Mouse (Mus musculus) midbrain, embryonic 11.5 days (tissue): ENCODE measurements at regions not wholly inside any gene's neighbourhood (a gene's known extent, or its start where the extent isn't known, plus 50 kb on each side); places are given as distances from the start of the nearest gene placed in this dataset.
"Not testable (repeated sequence)": the region's sequence is repeated elsewhere in the genome, so short reads cannot be mapped to it uniquely, and the experiment has no call there.

Experiments
- ATAC-seq: fragments of 200-750 bp; cut with Nextera tagmentation; 2 replicates; pipeline ENCODE4 v1.8.0; 2017; ENCODE audit warnings: moderate TSS enrichment, moderate library complexity; ENCODE audit not compliant: low FRiP score
- DNase-seq: peaks from one replicate; pipeline ENCODE4 v3.0.0; 2015; ENCODE audit warnings: low spot score; ENCODE audit errors: missing footprints
- H3K27ac ChIP-seq: fragments of 300-500 bp; sonication (generic); 2 replicates; pipeline ENCODE4 v1.5.1; 2014; ENCODE audit warnings: low read depth, low read length
- H3K27me3 ChIP-seq: fragments of 300-500 bp; sonication (generic); 2 replicates; pipeline ENCODE4 v1.6.1; 2014; ENCODE audit warnings: mild to moderate bottlenecking, low read length, moderate library complexity, mixed read lengths; ENCODE audit not compliant: control insufficient read depth, insufficient read depth
- H3K36me3 ChIP-seq: fragments of 300-500 bp; sonication (generic); 2 replicates; pipeline ENCODE4 v1.6.1; 2014; ENCODE audit warnings: mild to moderate bottlenecking, low read length, moderate library complexity, mixed read lengths; ENCODE audit not compliant: control insufficient read depth, insufficient read depth
- H3K4me1 ChIP-seq: fragments of 300-500 bp; sonication (generic); 2 replicates; pipeline ENCODE4 v1.6.1; 2014; ENCODE audit warnings: low read length; ENCODE audit not compliant: control insufficient read depth, insufficient read depth
- H3K4me2 ChIP-seq: fragments of 300-500 bp; sonication (generic); 2 replicates; pipeline ENCODE4 v1.6.1; 2014; ENCODE audit warnings: mild to moderate bottlenecking, moderate library complexity
- H3K4me3 ChIP-seq: fragments of 300-500 bp; sonication (generic); 2 replicates; pipeline ENCODE4 v1.5.1; 2014; ENCODE audit warnings: low read depth, low read length
- H3K9ac ChIP-seq: fragments of 300-500 bp; sonication (generic); 2 replicates; pipeline ENCODE4 v1.6.1; 2014; ENCODE audit warnings: low read length
- H3K9me3 ChIP-seq: fragments of 300-500 bp; sonication (generic); 2 replicates; pipeline ENCODE4 v1.6.1; 2016; ENCODE audit warnings: low read length; ENCODE audit not compliant: control insufficient read depth
- WGBS: fragments of 180-500 bp; shearing (Covaris S2); extraction: QIAGEN DNeasy Blood & Tissue Kit; methylation state at CpG from one replicate; pipeline ENCODE4 v1.1.7; 2014; 5-methylcytosine and 5-hydroxymethylcytosine counted together

DNA sequence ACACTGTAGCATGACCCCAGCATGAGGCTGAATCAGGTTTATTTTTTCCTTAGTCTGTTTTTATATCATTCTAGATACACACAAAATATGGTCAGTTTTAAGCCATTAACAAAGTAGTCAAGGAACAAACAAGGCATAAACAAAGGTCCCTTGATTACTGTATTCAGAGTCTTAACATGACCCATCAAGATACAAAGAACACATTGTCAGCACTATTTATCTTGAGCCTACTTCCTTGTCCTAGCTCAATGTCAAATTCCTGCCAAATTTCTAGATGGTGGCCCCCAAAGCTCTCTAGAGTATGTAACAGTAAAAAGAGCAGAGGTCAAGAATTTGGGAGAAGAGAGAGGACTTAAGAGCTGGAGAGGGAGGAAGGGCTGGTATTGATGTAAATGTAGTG, 79.9 kb upstream of the Thpo start:
- Histone ChIP-seq H3K4me1 (no peaks in the 10 kb centered on the region), H3K36me3 (no peaks in the 10 kb centered on the region), H3K4me2 (no peak overlapping the region), H3K9ac (no peak overlapping the region), H3K27ac (no peak overlapping the region), H3K9me3 (no peaks in the 10 kb centered on the region), H3K4me3 (no peak overlapping the region), H3K27me3 (no peaks in the 10 kb centered on the region)
- ATAC-seq (no peak), DNase-seq (no peak)

DNA sequence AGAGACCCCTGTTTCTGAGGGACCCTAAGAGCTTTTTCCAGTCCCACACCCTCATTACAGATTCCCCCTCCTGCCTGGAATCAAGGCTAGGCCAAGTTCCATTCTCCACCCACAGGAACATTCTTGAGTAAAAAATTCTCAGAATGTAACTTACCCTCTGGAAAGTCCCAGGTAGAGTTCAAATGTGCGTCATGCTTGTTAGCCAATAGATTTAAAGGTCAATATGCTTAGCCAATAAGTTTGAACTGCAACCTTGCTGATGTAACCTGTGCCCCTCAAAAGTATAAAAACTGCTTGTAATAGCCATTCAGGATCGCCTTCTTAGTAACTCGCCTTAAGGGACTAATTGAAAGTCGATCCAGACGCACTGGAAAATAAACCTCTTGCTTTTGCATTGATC, 77.7 kb upstream of the Thpo start:
- ATAC-seq = not testable (repeated sequence)
- WGBS = 75% methylated on average over 5 of the region's 5 CpGs

DNA sequence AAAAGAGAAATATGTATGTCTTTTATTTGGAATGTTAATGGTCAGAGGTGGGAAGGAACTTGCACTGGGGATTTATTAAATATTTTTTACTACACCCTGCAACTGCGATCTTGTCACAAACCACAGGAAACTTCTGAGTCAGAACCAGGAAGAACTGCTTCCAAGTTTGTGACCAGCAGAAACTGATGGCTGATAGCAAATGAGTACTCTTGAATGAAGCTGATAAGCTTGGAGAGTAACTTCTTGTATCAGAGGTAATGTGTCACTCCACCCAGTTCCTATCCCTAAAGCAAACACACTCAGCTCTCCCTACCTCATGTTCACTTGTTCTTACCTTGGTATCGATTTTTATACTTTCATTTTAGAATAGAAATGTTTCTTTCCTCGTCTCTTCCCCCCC, 76.0 kb upstream of the Thpo start:
- H3K4me3 ChIP-seq = no peak overlapping the region
- H3K4me2 ChIP-seq = no peak overlapping the region
- no peak for ATAC-seq
- H3K9ac ChIP-seq = no peak overlapping the region
- no peaks in the 10 kb centered on the region for H3K27me3 ChIP-seq
- 94% methylated on average over 3 of the region's 3 CpGs for WGBS
- DNase-seq = no peak
- no peaks in the 10 kb centered on the region for H3K9me3 ChIP-seq
- no peaks in the 10 kb centered on the region for H3K4me1 ChIP-seq
- no peaks in the 10 kb centered on the region for H3K36me3 ChIP-seq
- H3K27ac ChIP-seq = no peak overlapping the region

More for the DNA sequence above, 77.7 kb upstream of the Thpo start:
- not testable (repeated sequence) for H3K27ac ChIP-seq, H3K4me2 ChIP-seq, H3K4me1 ChIP-seq, H3K4me3 ChIP-seq, H3K27me3 ChIP-seq, H3K9me3 ChIP-seq, H3K36me3 ChIP-seq, DNase-seq, H3K9ac ChIP-seq

DNA sequence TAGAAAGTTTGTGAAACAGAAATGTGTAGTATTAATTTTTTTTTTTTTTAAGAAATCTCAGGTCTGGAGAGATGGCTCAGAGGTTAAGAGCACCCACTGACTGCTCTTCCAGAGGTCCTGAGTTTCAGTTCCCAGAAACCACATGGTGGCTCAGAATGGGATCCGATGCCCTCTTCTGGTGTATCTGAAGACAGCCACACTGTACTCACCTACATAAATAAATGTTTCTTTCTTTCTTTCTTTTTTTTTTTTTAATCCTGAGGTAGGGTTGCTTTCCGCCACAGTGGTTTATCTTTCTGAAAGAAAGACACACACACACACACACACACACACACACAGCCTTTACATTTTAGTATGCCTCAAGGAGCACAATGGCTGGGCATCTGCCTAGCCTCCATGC, 74.0 kb upstream of the Thpo start:
- no peaks in the 10 kb centered on the region for H3K9me3 ChIP-seq
- 83% methylated on average over 2 of the region's 2 CpGs for WGBS
- ATAC-seq = no peak

DNA sequence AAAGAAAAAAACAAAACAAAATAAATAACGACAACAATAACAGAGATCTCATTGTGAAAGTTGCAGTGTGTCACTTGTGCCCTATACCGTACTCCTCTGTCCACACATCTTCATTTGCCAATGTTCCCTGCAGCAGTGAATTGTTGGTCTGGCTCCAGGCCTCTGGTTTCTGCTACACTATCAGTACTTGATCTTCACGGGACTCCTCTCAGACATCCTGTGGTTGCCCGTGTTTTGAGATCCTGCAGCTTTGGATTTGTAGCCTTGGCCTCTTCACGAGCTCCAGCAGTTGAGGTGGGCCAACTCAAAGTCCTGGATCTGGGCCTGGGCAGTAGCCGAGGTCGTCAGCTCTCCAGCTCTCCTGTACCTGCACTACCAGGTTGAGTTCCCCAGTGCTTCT, 72.4 kb upstream of the Thpo start:
- no peaks in the 10 kb centered on the region for H3K27me3 ChIP-seq
- no peak for DNase-seq
- no peak overlapping the region for H3K9ac ChIP-seq
- H3K4me3 ChIP-seq = no peak overlapping the region
- H3K36me3 ChIP-seq = no peaks in the 10 kb centered on the region
- ATAC-seq = no peak
- H3K27ac ChIP-seq = no peak overlapping the region
- 92% methylated on average over 7 of the region's 7 CpGs for WGBS
- no peak overlapping the region for H3K4me2 ChIP-seq
- peaks cover 5% of the 10 kb centered on the region for H3K4me1 ChIP-seq
- no peaks in the 10 kb centered on the region for H3K9me3 ChIP-seq

More for the DNA sequence above, 74.0 kb upstream of the Thpo start:
- H3K4me2 ChIP-seq = no peak overlapping the region
- H3K4me1 ChIP-seq = peaks cover 5% of the 10 kb centered on the region
- H3K27me3 ChIP-seq = no peaks in the 10 kb centered on the region
- no peak overlapping the region for H3K4me3 ChIP-seq
- H3K9ac ChIP-seq = no peak overlapping the region
- no peaks in the 10 kb centered on the region for H3K36me3 ChIP-seq
- H3K27ac ChIP-seq = no peak overlapping the region
- DNase-seq = no peak

DNA sequence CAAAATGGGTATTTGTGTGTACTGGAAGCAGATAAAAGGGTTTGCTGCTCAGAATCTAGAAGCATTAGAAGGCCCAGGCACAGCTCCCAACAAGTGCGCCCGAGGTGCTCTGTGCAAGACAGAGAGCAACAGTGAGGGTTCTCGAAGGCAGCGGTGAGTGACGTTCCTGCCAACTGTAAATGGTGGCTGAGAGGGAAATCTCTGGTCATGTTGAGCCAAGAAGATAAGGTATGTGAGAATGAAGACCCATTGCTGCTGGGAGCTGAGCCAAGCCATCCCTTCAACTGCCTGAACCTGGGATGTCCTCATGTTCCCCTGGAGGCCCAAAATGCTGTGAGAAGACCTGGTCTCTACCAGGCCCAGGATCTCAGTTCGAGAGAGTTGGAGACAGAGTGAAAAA, 71.5 kb upstream of the Thpo start:
- Histone ChIP-seq H3K9me3 (no peaks in the 10 kb centered on the region), H3K4me1 (peaks cover 5% of the 10 kb centered on the region), H3K9ac (no peak overlapping the region), H3K4me2 (no peak overlapping the region), H3K36me3 (no peaks in the 10 kb centered on the region), H3K27me3 (no peaks in the 10 kb centered on the region), H3K27ac (no peak overlapping the region), H3K4me3 (no peak overlapping the region)
- DNase-seq = no peak
- WGBS = 91% methylated on average over 6 of the region's 6 CpGs
- no peak for ATAC-seq

DNA sequence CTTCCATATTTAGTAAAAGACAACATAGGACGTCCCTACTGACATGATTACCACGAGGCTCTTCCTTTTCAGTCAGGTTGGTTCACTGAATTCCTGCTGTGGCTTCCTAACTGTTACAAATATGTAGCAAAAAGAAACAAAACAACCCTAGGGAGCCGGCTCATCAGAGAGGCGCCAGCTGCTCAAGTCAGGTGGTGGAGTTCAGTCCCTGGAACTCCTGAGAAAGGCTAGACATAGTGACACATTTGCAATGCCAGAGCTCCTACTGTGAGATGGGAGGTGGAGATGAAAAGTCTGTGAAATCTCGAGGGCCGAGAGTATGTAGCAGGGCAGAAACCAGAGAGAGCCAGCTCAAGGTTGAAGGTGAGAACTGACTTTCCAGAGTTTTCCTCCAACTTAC, 70.8 kb upstream of the Thpo start:
- peak; percentile 28; the same call in 1 of the 2 replicates for ATAC-seq
- H3K9ac ChIP-seq = peak overlapping the region; percentile 64; the same call in 1 of the 2 replicates
- no peaks in the 10 kb centered on the region for H3K9me3 ChIP-seq
- no peaks in the 10 kb centered on the region for H3K27me3 ChIP-seq
- no peak overlapping the region for H3K27ac ChIP-seq
- H3K36me3 ChIP-seq = no peaks in the 10 kb centered on the region
- no peak overlapping the region for H3K4me3 ChIP-seq
- WGBS = 13% methylated on average over 6 of the region's 6 CpGs
- H3K4me1 ChIP-seq = peaks cover 5% of the 10 kb centered on the region
- peak overlapping the region; percentile 65 for H3K4me2 ChIP-seq
- DNase-seq = peak; percentile 91

DNA sequence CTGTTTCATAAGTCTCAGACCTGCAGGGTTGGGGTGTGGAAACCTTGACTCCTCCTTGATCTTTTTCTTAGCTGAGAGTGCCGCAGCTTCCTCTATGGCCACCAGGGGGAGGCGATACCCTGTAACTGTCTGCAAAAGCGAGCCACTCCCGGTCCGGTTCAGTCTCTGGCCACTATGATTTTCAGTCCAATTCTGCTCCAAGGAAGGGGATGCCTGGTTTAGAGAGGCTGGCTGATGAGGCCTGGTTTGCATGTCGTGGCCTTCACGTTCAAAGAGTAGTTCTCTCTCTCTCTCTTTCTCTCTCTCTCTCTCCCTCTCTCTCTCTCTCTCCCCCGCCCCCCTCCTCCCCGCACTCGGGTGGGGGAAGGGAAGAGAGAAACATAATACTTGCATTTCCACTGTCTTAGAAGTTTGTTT, 70.3 kb upstream of the Thpo start:
- Histone ChIP-seq H3K27me3 (no peaks in the 10 kb centered on the region), H3K36me3 (no peaks in the 10 kb centered on the region), H3K9ac (peak overlapping the region; percentile 64), H3K4me1 (peaks cover 5% of the 10 kb centered on the region), H3K9me3 (no peaks in the 10 kb centered on the region), H3K4me3 (peak overlapping the region; percentile 30), H3K27ac (no peak overlapping the region), H3K4me2 (peak overlapping the region; percentile 65)
- ATAC-seq (peak; percentile 86), DNase-seq (peak; percentile 97)
- WGBS = 2% methylated on average over 10 of the region's 10 CpGs

DNA sequence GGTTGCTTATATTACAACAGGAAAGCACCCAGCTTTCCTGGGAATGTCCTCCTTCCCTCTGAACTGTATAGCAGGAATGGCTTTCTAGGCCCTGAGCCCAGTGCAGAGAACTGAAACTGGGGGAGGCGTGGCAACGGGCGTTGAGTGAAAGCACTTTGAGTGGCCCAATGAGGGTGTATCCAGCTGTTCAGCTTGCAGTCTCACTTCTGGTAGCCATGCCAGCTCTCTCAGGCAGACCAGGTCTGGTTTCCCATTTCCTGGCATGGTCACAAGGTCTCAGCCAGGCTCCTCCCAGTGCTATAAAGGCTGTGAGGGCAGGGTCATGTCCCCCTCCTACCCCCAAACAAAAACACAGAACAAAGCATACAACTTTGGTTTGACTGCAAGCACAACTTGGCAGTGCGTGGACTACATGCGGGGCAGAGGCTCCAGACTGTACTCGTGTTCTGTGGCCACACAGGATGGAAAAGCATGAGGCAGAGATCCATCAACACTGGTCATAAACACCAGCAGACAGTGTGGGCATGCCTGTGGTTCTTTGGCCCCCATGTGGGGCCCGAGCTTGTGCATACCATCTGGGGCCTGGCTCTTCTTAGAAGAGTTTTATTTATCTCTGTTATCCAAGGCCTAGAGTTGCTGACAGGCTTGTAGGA, 69.1 kb upstream of the Thpo start:
- Histone ChIP-seq H3K4me1 (peaks cover 5% of the 10 kb centered on the region), H3K9me3 (no peaks in the 10 kb centered on the region), H3K36me3 (no peaks in the 10 kb centered on the region), H3K27me3 (no peaks in the 10 kb centered on the region), H3K9ac (no peak overlapping the region), H3K27ac (no peak overlapping the region), H3K4me3 (no peak overlapping the region), H3K4me2 (no peak overlapping the region)
- DNase-seq (no peak), ATAC-seq (no peak)
- WGBS = 84% methylated on average over 7 of the region's 7 CpGs
